Mouse (Mus musculus): Measurements from ENCODE around the gene Ahr. TPM values are rescaled to one million over a fixed set of nuclear protein-coding genes. Genes with fewer than 3 reads are reported as not detected.

Ahr gene
- polyA plus RNA-seq (2017; shearing (Covaris generic)): 17.8 TPM

DNA sequence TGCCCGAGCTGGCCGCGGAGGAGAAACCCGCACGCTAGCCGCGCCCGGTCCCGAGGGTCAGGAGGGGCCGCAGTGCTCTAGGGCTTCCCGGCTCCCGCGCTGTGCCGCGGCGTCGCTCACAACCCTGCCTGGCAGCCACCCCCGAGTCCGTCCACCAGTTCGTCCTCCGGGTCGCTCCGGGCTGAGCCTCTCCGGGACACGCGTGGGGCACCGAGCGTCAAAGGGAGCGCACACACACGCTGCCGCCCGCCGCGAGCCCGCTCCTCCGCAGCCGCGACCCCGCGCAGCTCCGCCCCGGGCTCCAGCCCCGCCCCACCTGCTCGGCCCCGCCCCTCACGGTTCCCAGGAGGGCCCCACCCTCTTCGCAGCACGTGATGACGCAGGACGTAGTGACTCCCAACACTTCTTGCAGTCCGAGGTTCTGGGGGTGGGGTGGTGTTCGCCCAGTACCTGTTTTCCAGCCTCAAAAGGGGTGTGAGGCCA is at the start of gene Ahr:
Ahr (minus strand) TSS at position 285 of the 483 bp plus-strand sequence.

Measured in CD4-positive, CD25-positive, alpha-beta regulatory T cell (primary cell).